ENCODE assay signal across 8 mouse cellular contexts in the genomic region with DNA sequence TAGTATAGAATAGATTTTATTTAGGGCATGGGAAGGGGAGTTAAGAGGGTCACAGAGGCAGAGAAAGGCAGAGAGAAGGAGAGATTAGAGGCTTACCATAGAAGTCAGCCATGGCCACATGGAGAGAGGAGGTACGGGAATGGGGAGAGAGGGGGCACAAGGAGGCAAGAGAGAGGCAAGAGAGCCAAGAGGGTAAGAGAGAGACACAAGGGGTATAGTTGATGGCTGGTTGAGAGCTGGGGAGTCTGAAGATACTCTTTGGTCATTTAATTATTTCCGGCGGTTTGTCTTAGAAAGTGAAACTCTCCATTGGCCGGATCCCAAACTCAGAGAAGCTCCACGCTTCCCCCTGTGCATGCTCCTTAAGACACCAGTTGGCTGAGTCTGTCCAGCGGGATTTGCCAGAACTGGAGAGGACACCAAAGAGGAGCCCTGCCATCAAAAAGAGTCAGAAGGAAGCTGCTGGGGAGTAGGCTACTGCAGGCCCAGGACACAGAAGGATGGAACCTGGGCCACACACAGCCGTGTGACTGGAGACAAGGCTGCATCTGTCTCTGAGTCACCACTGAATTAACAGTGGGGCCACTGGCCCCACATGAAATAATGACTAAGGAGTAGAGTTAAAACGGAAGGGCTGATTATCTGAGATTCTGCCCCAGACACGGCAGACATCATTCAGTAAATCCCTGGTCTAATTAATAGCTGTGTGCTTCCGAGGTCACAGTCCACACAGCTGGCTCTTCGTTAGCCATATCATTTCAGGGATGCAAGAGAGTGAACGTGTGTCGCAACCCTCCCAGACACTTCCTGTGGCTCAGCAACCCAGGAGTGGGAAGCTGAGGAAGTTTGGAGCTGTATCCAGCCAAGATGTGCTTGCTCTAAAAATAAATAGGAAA. TPM values are rescaled to one million over a fixed set of nuclear protein-coding genes. Genes with fewer than 3 reads are reported as not detected.
DNase-seq lines count a peak whose midpoint lies in the region; ATAC-seq lines count a peak whose summit lies in the region.

No protein-coding gene starts in this region.

- peaks cover 20% of the 10 kb centered on the region for H3K4me1 ChIP-seq in hindbrain, embryonic 10.5 days (replicated peaks)
- no peaks in the 10 kb centered on the region for H3K4me1 ChIP-seq in hindbrain, embryonic 11.5 days (replicated peaks; ENCODE audit: control insufficient read depth, insufficient read depth, low read length)
- peaks cover 28% of the 10 kb centered on the region for H3K4me1 ChIP-seq in forebrain, embryonic 13.5 days
- peaks cover 18% of the 10 kb centered on the region for H3K4me1 ChIP-seq in midbrain, embryonic 14.5 days (ENCODE audit: control insufficient read depth, insufficient read depth, low read length)

- no peak for ATAC-seq in hindbrain, embryonic 11.5 days (ENCODE audit: low FRiP score)
- peak; percentile 21; the same call in 1 of the 2 replicates for ATAC-seq in forebrain, embryonic 13.5 days
- ATAC-seq in midbrain, embryonic 14.5 days (ENCODE audit: low FRiP score, low TSS enrichment) = no peak

- no peaks in the 10 kb centered on the region for H3K36me3 ChIP-seq in hindbrain, embryonic 10.5 days
- no peaks in the 10 kb centered on the region for H3K36me3 ChIP-seq in hindbrain, embryonic 11.5 days (ENCODE audit: control insufficient read depth, insufficient read depth, low read length)
- no peaks in the 10 kb centered on the region for H3K36me3 ChIP-seq in forebrain, embryonic 13.5 days (ENCODE audit: poor library complexity, severe bottlenecking)
- H3K36me3 ChIP-seq in midbrain, embryonic 14.5 days (ENCODE audit: control insufficient read depth, insufficient read depth, low read length) = no peaks in the 10 kb centered on the region

- H3K9ac ChIP-seq in hindbrain, embryonic 11.5 days (ENCODE audit: low read depth, low read length) = no peak overlapping the region
- no peak overlapping the region for H3K9ac ChIP-seq in forebrain, embryonic 13.5 days
- H3K9ac ChIP-seq in midbrain, embryonic 14.5 days (replicated peaks; ENCODE audit: low read length) = no peak overlapping the region

- H3K9me3 ChIP-seq in hindbrain, embryonic 10.5 days = no peaks in the 10 kb centered on the region
- H3K9me3 ChIP-seq in hindbrain, embryonic 11.5 days (ENCODE audit: control insufficient read depth, low read length) = no peaks in the 10 kb centered on the region
- no peaks in the 10 kb centered on the region for H3K9me3 ChIP-seq in forebrain, embryonic 13.5 days (replicated peaks)
- no peaks in the 10 kb centered on the region for H3K9me3 ChIP-seq in midbrain, embryonic 14.5 days (ENCODE audit: control insufficient read depth, low read length)

- no peak for DNase-seq in hindbrain, embryonic 10.5 days (ENCODE audit: low spot score)
- no peak for DNase-seq in hindbrain, embryonic 11.5 days (ENCODE audit: low spot score)
- DNase-seq in kidney, adult 8-10 months = peak; percentile 22 to 36
- DNase-seq in midbrain, embryonic 14.5 days = no peak
- no peak for DNase-seq in ovary, postnatal 14 days (ENCODE audit: low spot score)
- DNase-seq in urinary bladder, postnatal 25 days (ENCODE audit: low spot score) = no peak
- DNase-seq in cerebellum, postnatal 14 days = no peak

- WGBS in hindbrain, embryonic 10.5 days = 81% methylated on average over 13 of the region's 13 CpGs
- WGBS in hindbrain, embryonic 11.5 days = 78% methylated on average over 13 of the region's 13 CpGs
- 28% methylated on average over 13 of the region's 13 CpGs for WGBS in forebrain, embryonic 13.5 days
- 52% methylated on average over 13 of the region's 13 CpGs for WGBS in midbrain, embryonic 14.5 days

- H3K27ac ChIP-seq in hindbrain, embryonic 10.5 days = 0 out of 2 replicates have a peak overlapping the region, but pooled peaks have one; percentile 50
- no peak overlapping the region for H3K27ac ChIP-seq in hindbrain, embryonic 11.5 days (ENCODE audit: low read depth, low read length)
- no peak overlapping the region for H3K27ac ChIP-seq in forebrain, embryonic 13.5 days
- H3K27ac ChIP-seq in midbrain, embryonic 14.5 days (replicated peaks; ENCODE audit: low read depth, low read length) = peak overlapping the region; percentile 52

- H3K4me2 ChIP-seq in hindbrain, embryonic 11.5 days (replicated peaks; ENCODE audit: low read depth, low read length) = no peak overlapping the region
- H3K4me2 ChIP-seq in forebrain, embryonic 13.5 days = peak overlapping the region; percentile 15
- no peak overlapping the region for H3K4me2 ChIP-seq in midbrain, embryonic 14.5 days (ENCODE audit: low read length)

- H3K4me3 ChIP-seq in hindbrain, embryonic 10.5 days = no peak overlapping the region
- no peak overlapping the region for H3K4me3 ChIP-seq in hindbrain, embryonic 11.5 days (ENCODE audit: low read depth, low read length)
- H3K4me3 ChIP-seq in forebrain, embryonic 13.5 days = no peak overlapping the region
- no peak overlapping the region for H3K4me3 ChIP-seq in midbrain, embryonic 14.5 days (replicated peaks; ENCODE audit: low read depth, low read length)

- no peaks in the 10 kb centered on the region for H3K27me3 ChIP-seq in hindbrain, embryonic 10.5 days (ENCODE audit: insufficient read depth, poor library complexity, severe bottlenecking)
- no peaks in the 10 kb centered on the region for H3K27me3 ChIP-seq in hindbrain, embryonic 11.5 days (ENCODE audit: control insufficient read depth, insufficient read depth, low read length)
- no peaks in the 10 kb centered on the region for H3K27me3 ChIP-seq in forebrain, embryonic 13.5 days
- H3K27me3 ChIP-seq in midbrain, embryonic 14.5 days (ENCODE audit: control insufficient read depth, insufficient read depth, low read length) = no peaks in the 10 kb centered on the region

RNA-seq across cellular contexts. Expression of gene Plekhs1, which starts 24.2 kb away (rescaled TPM):
- 0.07 TPM in 1 of 2 replicates, not detected in the other for polyA plus RNA-seq in hindbrain, embryonic 10.5 days (2016; fragmentation: Nextera tagmentation; extraction: Ambion mirVana)
- 0.18 TPM in 1 of 2 replicates, not detected in the other for polyA plus RNA-seq in hindbrain, embryonic 11.5 days (2014; fragmentation: Nextera tagmentation; extraction: Ambion mirVana)
- 0.06 and 0.14 TPM in 2 replicates for polyA plus RNA-seq in forebrain, embryonic 13.5 days (2015; fragmentation: Nextera tagmentation; extraction: Ambion mirVana)
- polyA plus RNA-seq in midbrain, embryonic 14.5 days (2014; fragmentation: Nextera tagmentation; extraction: Ambion mirVana) = 0.18 and 0.27 TPM in 2 replicates

Comparison
In these comparisons a context has a peak if more than half of its experiments do, and no peak if none do; other contexts are left out.
1. H3K27ac ChIP-seq: peak in hindbrain, embryonic 10.5 days (single experiment) and midbrain, embryonic 14.5 days (single experiment); none in hindbrain, embryonic 11.5 days (single experiment) and forebrain, embryonic 13.5 days (single experiment).
2. DNase-seq: peak in kidney, adult 8-10 months (2 of 2); none in hindbrain, embryonic 10.5 days (single experiment), hindbrain, embryonic 11.5 days (single experiment), midbrain, embryonic 14.5 days (single experiment), ovary, postnatal 14 days (single experiment), urinary bladder, postnatal 25 days (single experiment) and cerebellum, postnatal 14 days (0 of 2).